Mouse (Mus musculus): ENCODE results near the gene Padi2. TPM values are rescaled to one million over a fixed set of nuclear protein-coding genes. Genes with fewer than 3 reads are reported as not detected.
A peak's percentile ranks its signal among the peaks of the same experiment; 100 is the strongest.

Gene Padi2
- 0.27 and 0.31 TPM in 2 replicates for polyA plus RNA-seq (2014; fragmentation: Nextera tagmentation; extraction: Ambion mirVana)

DNA sequence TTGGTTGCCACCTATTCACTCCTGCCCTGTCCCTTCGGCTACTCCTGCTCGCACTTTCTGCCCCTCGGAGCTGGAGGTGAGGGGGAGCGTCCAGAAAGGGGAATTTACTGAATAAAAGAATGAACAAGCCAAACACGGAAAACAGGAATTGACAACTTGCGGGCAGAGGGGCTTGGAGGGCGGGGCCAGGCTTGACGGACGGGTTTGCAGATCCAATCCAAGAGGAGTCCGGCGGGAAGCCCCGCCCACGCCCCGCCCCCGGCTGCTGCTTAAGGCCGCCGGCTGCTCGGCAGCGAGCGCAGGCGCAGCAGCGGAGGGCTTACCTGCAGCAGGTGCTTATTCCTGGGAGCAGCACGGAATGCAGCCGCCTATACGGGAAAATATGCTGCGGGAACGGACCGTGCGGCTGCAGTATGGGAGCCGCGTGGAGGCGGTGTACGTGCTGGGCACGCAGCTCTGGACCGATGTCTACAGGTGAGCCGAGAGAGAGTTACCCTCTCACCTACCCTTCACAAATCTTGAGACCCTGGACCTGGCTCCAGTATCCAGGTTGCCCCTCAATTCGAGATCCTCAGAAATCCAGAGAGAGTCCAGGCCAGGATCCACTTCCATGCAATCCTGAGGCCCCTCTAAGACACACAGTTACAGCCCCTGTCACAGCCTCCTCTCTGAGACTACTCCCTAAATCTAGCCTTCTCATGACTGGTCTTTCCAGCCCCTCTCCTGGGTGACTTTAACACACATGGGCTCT, at the start of gene Padi2:
Gene Padi2, plus strand, starts transcription at position 269 of the 751 bp plus-strand sequence.
- Histone ChIP-seq H3K4me2 (ENCODE audit: low read length) (peak within 1 kb of the TSS; percentile 64), H3K27me3 (replicated peaks; ENCODE audit: control insufficient read depth, insufficient read depth, low read length) (peaks cover 18% of the 10 kb centered on the region; the same call in 1 of the 2 replicates), H3K9me3 (replicated peaks; ENCODE audit: control insufficient read depth, low read length) (no peaks in the 10 kb centered on the region), H3K4me3 (ENCODE audit: low read depth, low read length) (peak within 1 kb of the TSS; percentile 29), H3K27ac (ENCODE audit: low read depth, low read length) (no peak within 1 kb of the TSS), H3K36me3 (ENCODE audit: control insufficient read depth, insufficient read depth, low read length) (no peaks in the 10 kb centered on the region), H3K9ac (ENCODE audit: low read length) (no peak within 1 kb of the TSS; the same call in 1 of the 2 replicates), H3K4me1 (ENCODE audit: control insufficient read depth, insufficient read depth, low read length) (0 out of 2 replicates have a peak, but pooled peaks cover 2% of the 10 kb centered on the region)
- DNase-seq (ENCODE audit: low spot score), result peak; percentile 92
- under 1% methylated on average over 37 of the region's 37 CpGs for WGBS
- peak; percentile 92 for ATAC-seq

DNA sequence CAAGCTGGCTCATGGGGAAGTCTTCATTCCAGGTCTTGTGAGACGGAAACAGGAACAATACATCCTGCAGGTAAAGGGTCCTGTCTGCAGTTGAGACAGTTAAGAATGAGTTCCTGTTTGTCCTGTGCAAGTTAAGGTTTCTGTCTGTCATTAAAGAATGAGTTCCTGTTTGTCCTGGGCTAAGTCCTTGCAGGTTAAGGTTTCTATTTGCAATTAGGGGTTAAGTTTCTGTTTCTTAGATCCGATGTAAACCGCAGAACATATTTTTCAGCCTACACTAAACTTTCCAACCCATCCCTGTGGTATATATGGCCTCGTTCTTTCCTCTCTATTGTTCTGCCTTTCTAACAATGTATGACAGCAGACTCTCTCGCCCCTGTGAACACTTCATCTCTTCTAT, 49.1 kb upstream of the Padi2 start:
- DNase-seq (ENCODE audit: low spot score), result no peak
- H3K9ac ChIP-seq (ENCODE audit: low read length), result no peak overlapping the region
- no peaks in the 10 kb centered on the region for H3K9me3 ChIP-seq (replicated peaks; ENCODE audit: control insufficient read depth, low read length)
- no peak overlapping the region for H3K4me2 ChIP-seq (ENCODE audit: low read length)
- no peaks in the 10 kb centered on the region for H3K36me3 ChIP-seq (ENCODE audit: control insufficient read depth, insufficient read depth, low read length)
- H3K27me3 ChIP-seq (replicated peaks; ENCODE audit: control insufficient read depth, insufficient read depth, low read length), result no peaks in the 10 kb centered on the region
- H3K4me3 ChIP-seq (ENCODE audit: low read depth, low read length), result no peak overlapping the region
- 82% methylated on average over 5 of the region's 5 CpGs for WGBS
- H3K27ac ChIP-seq (ENCODE audit: low read depth, low read length), result no peak overlapping the region
- no peaks in the 10 kb centered on the region for H3K4me1 ChIP-seq (ENCODE audit: control insufficient read depth, insufficient read depth, low read length)
- ATAC-seq, result no peak

DNA sequence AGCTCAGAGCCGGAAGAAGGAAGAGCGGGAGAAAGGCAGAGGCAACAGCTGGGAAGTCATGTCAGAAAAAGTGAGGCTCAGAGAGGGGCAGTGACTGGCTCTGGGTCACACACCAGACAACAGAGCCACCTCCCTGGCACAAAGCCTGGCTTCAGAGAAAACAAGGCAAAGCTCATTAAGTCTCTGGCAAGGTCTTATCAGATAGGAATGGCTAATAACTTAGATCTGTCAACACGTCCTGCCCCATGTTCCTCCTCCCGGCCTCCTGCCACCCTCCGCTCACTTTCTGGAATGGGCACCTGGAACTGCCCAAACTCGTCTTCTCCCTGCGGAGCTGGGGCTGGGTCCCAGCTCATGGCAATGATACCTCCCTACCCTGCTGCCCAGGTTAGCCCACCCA, 48.3 kb upstream of the Padi2 start:
- ATAC-seq (no peak), DNase-seq (ENCODE audit: low spot score) (no peak)
- WGBS, result 82% methylated on average over 7 of the region's 7 CpGs
- Histone ChIP-seq H3K27ac (ENCODE audit: low read depth, low read length) (no peak overlapping the region), H3K9ac (ENCODE audit: low read length) (no peak overlapping the region), H3K4me3 (ENCODE audit: low read depth, low read length) (no peak overlapping the region), H3K4me1 (ENCODE audit: control insufficient read depth, insufficient read depth, low read length) (no peaks in the 10 kb centered on the region), H3K27me3 (replicated peaks; ENCODE audit: control insufficient read depth, insufficient read depth, low read length) (no peaks in the 10 kb centered on the region), H3K9me3 (replicated peaks; ENCODE audit: control insufficient read depth, low read length) (no peaks in the 10 kb centered on the region), H3K36me3 (ENCODE audit: control insufficient read depth, insufficient read depth, low read length) (no peaks in the 10 kb centered on the region), H3K4me2 (ENCODE audit: low read length) (no peak overlapping the region)

DNA sequence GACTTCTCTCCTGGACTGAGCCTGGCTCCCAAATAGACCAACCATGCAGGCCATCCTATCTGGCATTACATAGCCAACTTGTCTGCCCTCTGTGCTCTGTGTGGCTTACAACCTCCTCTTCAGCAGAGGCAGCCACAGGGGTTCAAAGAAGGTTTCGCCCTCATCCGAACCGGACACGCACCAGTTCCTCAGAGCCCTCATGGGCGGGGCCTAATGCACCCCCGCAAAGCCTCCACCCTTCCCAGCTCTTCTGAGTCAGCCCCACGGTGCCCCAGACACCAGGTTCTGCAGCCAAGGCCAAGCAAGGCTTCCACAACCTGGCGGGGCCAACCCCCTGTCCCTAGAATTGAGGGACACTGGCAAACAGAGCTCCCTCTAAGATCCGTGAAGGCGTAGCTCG, 46.9 kb upstream of the Padi2 start:
- no peak overlapping the region for H3K4me3 ChIP-seq (ENCODE audit: low read depth, low read length)
- no peak overlapping the region for H3K27ac ChIP-seq (ENCODE audit: low read depth, low read length)
- H3K9me3 ChIP-seq (replicated peaks; ENCODE audit: control insufficient read depth, low read length), result no peaks in the 10 kb centered on the region
- no peak overlapping the region for H3K4me2 ChIP-seq (ENCODE audit: low read length)
- no peaks in the 10 kb centered on the region for H3K4me1 ChIP-seq (ENCODE audit: control insufficient read depth, insufficient read depth, low read length)
- H3K27me3 ChIP-seq (replicated peaks; ENCODE audit: control insufficient read depth, insufficient read depth, low read length), result no peaks in the 10 kb centered on the region
- 88% methylated on average over 11 of the region's 11 CpGs for WGBS
- ATAC-seq (no peak), DNase-seq (ENCODE audit: low spot score) (no peak)
- H3K36me3 ChIP-seq (ENCODE audit: control insufficient read depth, insufficient read depth, low read length), result no peaks in the 10 kb centered on the region
- no peak overlapping the region for H3K9ac ChIP-seq (ENCODE audit: low read length)

DNA sequence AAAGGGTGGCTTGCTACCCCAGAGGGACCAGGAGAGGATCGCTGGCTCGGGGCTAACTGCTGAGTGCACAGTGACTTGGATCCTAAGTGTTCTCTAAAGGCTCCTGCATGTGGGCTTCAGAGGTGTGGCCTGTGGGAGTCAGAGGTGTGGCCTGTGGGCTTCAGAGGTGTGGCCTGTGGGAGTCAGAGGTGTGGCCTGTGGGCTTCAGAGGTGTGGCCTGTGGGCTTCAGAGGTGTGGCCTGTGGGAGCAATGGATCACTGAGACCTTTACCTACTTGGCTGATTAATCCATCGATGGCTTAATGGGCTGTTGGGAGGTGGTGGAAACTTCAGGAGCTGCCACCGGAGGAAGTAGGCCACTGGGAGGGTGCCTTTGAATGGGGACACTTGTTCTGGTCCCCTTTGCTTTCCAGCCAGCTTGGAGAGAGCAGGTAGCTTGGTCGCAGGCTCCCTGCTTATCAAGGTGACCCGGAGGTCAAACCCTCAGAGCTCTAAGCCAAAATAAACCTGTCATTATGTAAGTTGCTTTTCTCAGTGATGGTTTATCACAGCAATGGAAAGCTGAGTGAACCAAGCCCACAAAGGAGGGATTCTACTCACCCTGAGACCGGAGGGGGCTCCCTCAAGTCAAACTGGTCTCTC, 45.9 kb upstream of the Padi2 start:
- H3K4me3 ChIP-seq (ENCODE audit: low read depth, low read length), result no peak overlapping the region
- H3K4me2 ChIP-seq (ENCODE audit: low read length), result no peak overlapping the region
- H3K9ac ChIP-seq (ENCODE audit: low read length), result no peak overlapping the region
- no peaks in the 10 kb centered on the region for H3K27me3 ChIP-seq (replicated peaks; ENCODE audit: control insufficient read depth, insufficient read depth, low read length)
- no peak for ATAC-seq
- WGBS, result 64% methylated on average over 7 of the region's 7 CpGs
- DNase-seq (ENCODE audit: low spot score), result no peak
- H3K9me3 ChIP-seq (replicated peaks; ENCODE audit: control insufficient read depth, low read length), result no peaks in the 10 kb centered on the region
- no peaks in the 10 kb centered on the region for H3K4me1 ChIP-seq (ENCODE audit: control insufficient read depth, insufficient read depth, low read length)
- H3K36me3 ChIP-seq (ENCODE audit: control insufficient read depth, insufficient read depth, low read length), result no peaks in the 10 kb centered on the region
- H3K27ac ChIP-seq (ENCODE audit: low read depth, low read length), result no peak overlapping the region

DNA sequence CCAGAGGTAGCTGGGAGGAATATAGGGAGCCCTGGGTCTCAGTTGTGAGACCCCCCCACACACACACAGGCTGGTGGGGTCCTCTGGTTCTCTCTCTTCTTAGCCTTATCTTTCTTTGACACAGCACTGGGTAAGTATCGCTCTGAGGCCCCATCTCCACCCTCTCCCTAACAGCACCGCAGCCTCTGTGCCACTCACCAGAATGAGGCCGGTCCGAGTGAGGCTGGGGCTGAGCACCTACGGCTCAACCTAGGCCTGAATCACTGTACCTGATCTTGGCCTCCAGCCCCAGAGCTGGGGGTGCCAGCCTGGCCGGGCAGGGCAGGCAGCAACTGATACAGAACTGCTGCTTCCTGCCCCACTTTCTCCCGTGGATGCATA, 45.4 kb upstream of the Padi2 start:
- H3K27ac ChIP-seq (ENCODE audit: low read depth, low read length), result no peak overlapping the region
- no peaks in the 10 kb centered on the region for H3K27me3 ChIP-seq (replicated peaks; ENCODE audit: control insufficient read depth, insufficient read depth, low read length)
- no peak for DNase-seq (ENCODE audit: low spot score)
- H3K9ac ChIP-seq (ENCODE audit: low read length), result no peak overlapping the region
- H3K36me3 ChIP-seq (ENCODE audit: control insufficient read depth, insufficient read depth, low read length), result no peaks in the 10 kb centered on the region
- WGBS, result 85% methylated on average over 7 of the region's 7 CpGs
- no peaks in the 10 kb centered on the region for H3K4me1 ChIP-seq (ENCODE audit: control insufficient read depth, insufficient read depth, low read length)
- H3K9me3 ChIP-seq (replicated peaks; ENCODE audit: control insufficient read depth, low read length), result no peaks in the 10 kb centered on the region
- no peak overlapping the region for H3K4me3 ChIP-seq (ENCODE audit: low read depth, low read length)
- no peak for ATAC-seq
- no peak overlapping the region for H3K4me2 ChIP-seq (ENCODE audit: low read length)

DNA sequence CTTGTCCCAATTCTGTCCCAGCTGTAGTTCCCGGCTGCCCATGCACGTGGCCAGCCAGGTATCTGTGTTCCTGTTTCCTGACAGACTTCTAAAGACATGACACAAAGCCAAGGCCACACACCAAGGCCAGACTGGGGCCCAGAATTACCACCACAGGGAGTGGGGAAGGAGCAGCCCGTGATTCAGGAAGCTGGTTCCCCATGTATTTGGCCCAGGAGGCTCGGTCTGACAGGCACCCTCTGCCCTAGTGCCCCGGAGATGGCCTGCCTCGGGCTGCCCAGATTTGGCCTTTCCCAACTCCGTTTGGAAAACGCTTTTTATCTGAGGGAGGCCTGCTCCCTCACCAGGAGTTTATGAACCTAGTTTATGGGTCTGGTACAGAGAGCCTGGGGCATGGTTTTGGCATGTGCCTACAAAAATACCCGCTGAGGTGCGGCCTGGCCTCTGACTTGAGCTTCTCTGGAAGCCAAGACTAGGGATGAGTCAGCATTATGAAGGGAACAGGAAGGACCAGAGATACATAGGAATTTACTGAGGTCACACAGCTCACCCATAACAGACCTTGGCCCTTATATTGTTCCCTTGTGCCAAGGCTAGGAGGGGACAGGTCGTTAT, 44.0 kb upstream of the Padi2 start:
- no peaks in the 10 kb centered on the region for H3K36me3 ChIP-seq (ENCODE audit: control insufficient read depth, insufficient read depth, low read length)
- H3K4me2 ChIP-seq (ENCODE audit: low read length), result no peak overlapping the region
- 74% methylated on average over 11 of the region's 11 CpGs for WGBS
- no peaks in the 10 kb centered on the region for H3K27me3 ChIP-seq (replicated peaks; ENCODE audit: control insufficient read depth, insufficient read depth, low read length)
- H3K9me3 ChIP-seq (replicated peaks; ENCODE audit: control insufficient read depth, low read length), result no peaks in the 10 kb centered on the region
- no peak for ATAC-seq
- DNase-seq (ENCODE audit: low spot score), result no peak
- H3K4me1 ChIP-seq (ENCODE audit: control insufficient read depth, insufficient read depth, low read length), result no peaks in the 10 kb centered on the region
- no peak overlapping the region for H3K27ac ChIP-seq (ENCODE audit: low read depth, low read length)
- H3K9ac ChIP-seq (ENCODE audit: low read length), result no peak overlapping the region
- H3K4me3 ChIP-seq (ENCODE audit: low read depth, low read length), result no peak overlapping the region

DNA sequence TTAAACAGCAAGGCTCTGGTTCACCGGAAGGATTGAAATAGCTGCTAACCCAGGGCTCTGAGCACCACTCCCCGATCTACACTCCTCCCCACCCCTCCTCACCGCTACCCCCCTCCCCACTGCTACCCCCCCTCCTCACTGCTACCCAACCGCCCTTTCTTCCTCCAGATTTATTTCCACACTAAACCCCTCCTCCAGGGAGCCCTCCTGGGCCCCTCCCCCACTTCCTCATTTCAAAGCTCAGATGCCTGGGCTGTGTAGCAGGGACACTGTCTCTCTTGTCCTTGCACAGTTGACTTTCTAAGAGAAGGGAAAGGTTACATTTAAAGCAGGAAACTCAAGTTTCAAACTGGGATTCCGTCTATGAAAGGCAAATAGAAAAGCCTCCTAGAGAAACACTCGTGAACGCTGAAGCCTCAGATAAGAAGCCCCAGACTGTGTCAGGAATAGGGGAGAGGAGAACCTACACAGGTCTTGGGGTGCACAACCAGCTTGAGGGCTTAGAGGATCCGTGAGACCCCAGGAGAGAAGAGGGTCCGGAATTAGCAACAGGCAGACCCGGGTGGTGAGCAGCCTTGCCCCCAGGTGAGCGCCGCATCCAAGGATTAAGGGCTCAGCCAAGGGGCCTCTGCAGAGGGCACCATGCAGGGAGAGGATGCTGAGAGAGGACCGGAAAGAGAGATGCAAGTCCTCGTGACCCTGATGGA, 37.5 kb upstream of the Padi2 start:
- no peaks in the 10 kb centered on the region for H3K36me3 ChIP-seq (ENCODE audit: control insufficient read depth, insufficient read depth, low read length)
- DNase-seq (ENCODE audit: low spot score) (no peak), ATAC-seq (no peak)
- no peaks in the 10 kb centered on the region; the same call in 1 of the 2 replicates for H3K9me3 ChIP-seq (replicated peaks; ENCODE audit: control insufficient read depth, low read length)
- H3K27me3 ChIP-seq (replicated peaks; ENCODE audit: control insufficient read depth, insufficient read depth, low read length), result no peaks in the 10 kb centered on the region
- H3K4me1 ChIP-seq (ENCODE audit: control insufficient read depth, insufficient read depth, low read length), result no peaks in the 10 kb centered on the region
- no peak overlapping the region for H3K27ac ChIP-seq (ENCODE audit: low read depth, low read length)
- no peak overlapping the region for H3K4me3 ChIP-seq (ENCODE audit: low read depth, low read length)
- H3K9ac ChIP-seq (ENCODE audit: low read length), result no peak overlapping the region
- H3K4me2 ChIP-seq (ENCODE audit: low read length), result no peak overlapping the region
- WGBS, result 2% methylated on average over 14 of the region's 14 CpGs
